Mouse (Mus musculus) MEL (cell line): ENCODE data around the gene Wfs1. TPM values are rescaled to one million over a fixed set of nuclear protein-coding genes. Genes with fewer than 3 reads are reported as not detected.

Source experiments
- DNase-seq: peaks from one replicate; pipeline ENCODE4 v3.0.0; 2011; ENCODE audit warnings: low read depth, low spot score
- H3K27ac ChIP-seq: 2 replicates; pipeline ENCODE4 v1.5.1; 2012; ENCODE audit warnings: low read depth, mild to moderate bottlenecking, control low read depth, low read length, moderate library complexity; ENCODE audit not compliant: control insufficient read depth
- H3K27me3 ChIP-seq, 2 experiments: fragments of 150-350 bp in 1 of 2; sonication (generic) in 1 of 2; 2 replicates each; pipeline ENCODE4 v1.6.1; 2012; ENCODE audit warnings: low read length in 2 of 2, mild to moderate bottlenecking in 2 of 2, improper control_type of control experiment in 1 of 2, moderate library complexity in 1 of 2; ENCODE audit not compliant: insufficient read depth in 2 of 2, control insufficient read depth in 1 of 2
- H3K36me3 ChIP-seq, 2 experiments: 2 replicates each; pipeline ENCODE4 v1.6.1; 2012 to 2014; ENCODE audit warnings: low read length in 2 of 2, improper control_type of control experiment in 1 of 2, inconsistent platforms in 1 of 2, mild to moderate bottlenecking in 1 of 2; ENCODE audit not compliant: insufficient read depth in 2 of 2, control insufficient read depth in 1 of 2
- H3K4me1 ChIP-seq, 2 experiments: fragments of 150-350 bp in 1 of 2; sonication (generic) in 1 of 2; 2 replicates each; pipeline ENCODE4 v1.6.1; 2012; ENCODE audit warnings: low read length in 2 of 2, improper control_type of control experiment in 1 of 2, mild to moderate bottlenecking in 1 of 2; ENCODE audit not compliant: insufficient read depth in 2 of 2, control insufficient read depth in 1 of 2
- H3K4me3 ChIP-seq, 2 experiments: fragments of 150-350 bp in 1 of 2; sonication (generic) in 1 of 2; 2 replicates each; pipeline ENCODE4 v1.5.1; 2012; ENCODE audit warnings: low read depth in 2 of 2, low read length in 2 of 2, mild to moderate bottlenecking in 2 of 2, moderate library complexity in 2 of 2, control low read depth in 1 of 2, improper control_type of control experiment in 1 of 2; ENCODE audit not compliant: control insufficient read depth in 1 of 2, insufficient read depth in 1 of 2
- H3K79me2 ChIP-seq: 2 replicates; pipeline ENCODE4 v1.6.1; 2012; ENCODE audit warnings: mild to moderate bottlenecking, low read length, moderate library complexity; ENCODE audit not compliant: control insufficient read depth, poor library complexity, insufficient read depth
- H3K9ac ChIP-seq: 2 replicates; pipeline ENCODE4 v1.6.1; 2012; ENCODE audit warnings: low read depth, mild to moderate bottlenecking, control low read depth, low read length, moderate library complexity; ENCODE audit not compliant: control insufficient read depth, poor library complexity, severe bottlenecking
- H3K9me3 ChIP-seq: fragments of 150-350 bp; sonication (generic); replicated peaks from 2 replicates; pipeline ENCODE4 v1.6.1; 2012; ENCODE audit warnings: mild to moderate bottlenecking, low read length, improper control_type of control experiment, moderate library complexity; ENCODE audit not compliant: insufficient read depth
- BHLHE40 ChIP-seq: IDR thresholded peaks from 2 replicates; pipeline ENCODE4 v1.6.1; 2012; ENCODE audit warnings: low read depth, mild to moderate bottlenecking, inconsistent platforms, low read length, improper control_type of control experiment, borderline replicate concordance
- CTCF ChIP-seq, 3 experiments: IDR thresholded peaks in 2 of 3; conservative IDR thresholded peaks in 1 of 3; 2 replicates each; pipeline ENCODE4 v1.5.1; 2011 to 2012; ENCODE audit warnings: low read length in 3 of 3, low read depth in 2 of 3, mild to moderate bottlenecking in 2 of 3, improper control_type of control experiment in 1 of 3, inconsistent platforms in 1 of 3, mixed read lengths in 1 of 3, moderate library complexity in 1 of 3; ENCODE audit not compliant: control insufficient read depth in 1 of 3, insufficient read depth in 1 of 3, poor library complexity in 1 of 3, severe bottlenecking in 1 of 3
- ELF1 ChIP-seq: IDR thresholded peaks from 2 replicates; pipeline ENCODE4 v1.6.1; 2014; ENCODE audit warnings: low read depth, mild to moderate bottlenecking, inconsistent platforms, low read length, improper control_type of control experiment, moderate library complexity
- EP300 ChIP-seq, 2 experiments: IDR thresholded peaks; 2 replicates each; pipeline ENCODE4 v1.6.1; 2011; ENCODE audit warnings: improper control_type of control experiment in 2 of 2, low read length in 2 of 2, low read depth in 1 of 2, mild to moderate bottlenecking in 1 of 2
- ETS1 ChIP-seq: IDR thresholded peaks from 2 replicates; pipeline ENCODE4 v1.6.1; 2012; ENCODE audit warnings: low read depth, mild to moderate bottlenecking, inconsistent platforms, low read length, improper control_type of control experiment, moderate library complexity
- GABPA ChIP-seq: IDR thresholded peaks from 2 replicates; pipeline ENCODE4 v1.6.1; 2012; ENCODE audit warnings: low read depth, mild to moderate bottlenecking, inconsistent platforms, low read length, improper control_type of control experiment, moderate library complexity
- GATA1 ChIP-seq: IDR thresholded peaks from 2 replicates; pipeline ENCODE4 v1.6.1; 2011; ENCODE audit warnings: low read depth, low read length, improper control_type of control experiment
- MAFK ChIP-seq: IDR thresholded peaks from 2 replicates; pipeline ENCODE4 v1.6.1; 2011; ENCODE audit warnings: low read depth, mild to moderate bottlenecking, low read length, improper control_type of control experiment, borderline replicate concordance
- MAX ChIP-seq: IDR thresholded peaks from 2 replicates; pipeline ENCODE4 v1.6.1; 2011; ENCODE audit warnings: low read length, improper control_type of control experiment
- MAZ ChIP-seq: IDR thresholded peaks from 2 replicates; pipeline ENCODE4 v1.6.1; 2012; ENCODE audit warnings: low read depth, mild to moderate bottlenecking, inconsistent platforms, low read length, improper control_type of control experiment
- MEF2A ChIP-seq: IDR thresholded peaks from 2 replicates; pipeline ENCODE4 v1.6.1; 2014; ENCODE audit warnings: low read depth, mild to moderate bottlenecking, inconsistent platforms, low read length, improper control_type of control experiment; ENCODE audit not compliant: poor library complexity, insufficient replicate concordance, severe bottlenecking; ENCODE audit errors: extremely low read depth
- MXI1 ChIP-seq: IDR thresholded peaks from 2 replicates; pipeline ENCODE4 v1.6.1; 2011; ENCODE audit warnings: mild to moderate bottlenecking, low read depth, low read length, improper control_type of control experiment
- MYB ChIP-seq: IDR thresholded peaks from 2 replicates; pipeline ENCODE4 v1.6.1; 2011; ENCODE audit warnings: mild to moderate bottlenecking, low read depth, low read length, improper control_type of control experiment
- NELFE ChIP-seq: IDR thresholded peaks from 2 replicates; pipeline ENCODE4 v1.6.1; 2011; ENCODE audit warnings: low read depth, low read length, improper control_type of control experiment
- NRF1 ChIP-seq: IDR thresholded peaks from 2 replicates; pipeline ENCODE4 v1.6.1; 2014; ENCODE audit warnings: low read depth, mild to moderate bottlenecking, inconsistent platforms, low read length, improper control_type of control experiment, moderate library complexity; ENCODE audit not compliant: poor library complexity, insufficient read depth, severe bottlenecking
- POLR2A ChIP-seq, 2 experiments: IDR thresholded peaks; 2 replicates each; pipeline ENCODE4 v1.6.1; 2011 to 2012; ENCODE audit warnings: low read length in 2 of 2, mild to moderate bottlenecking in 2 of 2, control low read depth in 1 of 2, improper control_type of control experiment in 1 of 2, low read depth in 1 of 2, moderate library complexity in 1 of 2; ENCODE audit not compliant: control insufficient read depth in 1 of 2, insufficient read depth in 1 of 2, poor library complexity in 1 of 2
- POLR2AphosphoS2 ChIP-seq: IDR thresholded peaks from 2 replicates; pipeline ENCODE4 v1.6.1; 2011; ENCODE audit warnings: low read length, improper control_type of control experiment
- POLR2AphosphoS5 ChIP-seq: IDR thresholded peaks from 2 replicates; pipeline ENCODE4 v1.6.1; 2012; ENCODE audit warnings: low read depth, borderline replicate concordance, mild to moderate bottlenecking, inconsistent platforms, low read length, moderate library complexity, mixed read lengths
- SMC3 ChIP-seq: IDR thresholded peaks from 2 replicates; pipeline ENCODE4 v1.6.1; 2011; ENCODE audit warnings: low read depth, low read length, improper control_type of control experiment
- TCF12 ChIP-seq: IDR thresholded peaks from 2 replicates; pipeline ENCODE4 v1.6.1; 2014; ENCODE audit warnings: low read depth, mild to moderate bottlenecking, inconsistent platforms, low read length, improper control_type of control experiment, moderate library complexity
- UBTF ChIP-seq: IDR thresholded peaks from 2 replicates; pipeline ENCODE4 v1.6.1; 2012; ENCODE audit warnings: low read depth, mild to moderate bottlenecking, inconsistent platforms, low read length, improper control_type of control experiment, moderate library complexity, borderline replicate concordance; ENCODE audit not compliant: insufficient read depth
- USF1 ChIP-seq: IDR thresholded peaks from 2 replicates; pipeline ENCODE4 v1.6.1; 2014; ENCODE audit warnings: low read depth, mild to moderate bottlenecking, inconsistent platforms, low read length, improper control_type of control experiment, moderate library complexity
- ZC3H11A ChIP-seq: IDR thresholded peaks from 2 replicates; pipeline ENCODE4 v1.6.1; 2012; ENCODE audit warnings: low read depth, mild to moderate bottlenecking, inconsistent platforms, low read length, improper control_type of control experiment
- ZNF384 ChIP-seq: IDR thresholded peaks from 2 replicates; pipeline ENCODE4 v1.6.1; 2012; ENCODE audit warnings: low read depth, mild to moderate bottlenecking, inconsistent platforms, low read length, improper control_type of control experiment
- polyA plus RNA-seq, 2 experiments: library from polyadenylated mRNA; stranded (reverse) in 1 of 2; unstranded in 1 of 2; fragments of >175 nt in 1 of 2; fragments of >200 nt in 1 of 2; gene quantifications; 2 replicates each; pipeline versions ENCODE4 v1.2.1 to v1.2.4; 2012; ENCODE audit warnings: low replicate concordance in 2 of 2, low read depth in 1 of 2; ENCODE audit not compliant: insufficient read length in 2 of 2, insufficient read depth in 1 of 2, missing spikeins in 1 of 2
- total RNA-seq: library from RNA; depleted of rRNA; stranded (reverse); fragments of 300-350 nt; gene quantifications from 2 replicates; pipeline ENCODE4 v1.2.3, GENCODE M21; 2012

Gene Wfs1
- total and polyA plus RNA-seq, 3 experiments: not detected

DNA sequence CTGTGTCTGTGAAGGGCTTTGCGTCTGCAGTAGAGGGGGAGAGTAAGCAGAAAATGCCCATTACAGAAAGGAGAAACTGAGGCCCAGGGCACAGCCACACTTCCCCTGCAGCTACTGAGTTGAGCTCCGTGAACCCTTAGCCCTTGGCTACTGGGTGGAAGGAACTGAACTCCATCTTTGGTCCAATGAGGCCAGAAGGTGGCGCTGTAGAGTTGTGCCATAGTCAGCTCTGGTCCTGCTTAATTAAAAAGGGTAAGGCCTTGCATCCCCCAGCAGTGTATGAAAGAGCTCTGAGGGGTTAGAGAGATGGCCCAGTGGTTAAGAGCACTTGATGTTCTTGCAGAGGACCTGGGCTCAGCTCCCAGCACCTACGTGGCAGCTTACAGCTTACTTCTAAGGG lies 60.3 kb downstream of the Wfs1 start:
- no peak for DNase-seq

DNA sequence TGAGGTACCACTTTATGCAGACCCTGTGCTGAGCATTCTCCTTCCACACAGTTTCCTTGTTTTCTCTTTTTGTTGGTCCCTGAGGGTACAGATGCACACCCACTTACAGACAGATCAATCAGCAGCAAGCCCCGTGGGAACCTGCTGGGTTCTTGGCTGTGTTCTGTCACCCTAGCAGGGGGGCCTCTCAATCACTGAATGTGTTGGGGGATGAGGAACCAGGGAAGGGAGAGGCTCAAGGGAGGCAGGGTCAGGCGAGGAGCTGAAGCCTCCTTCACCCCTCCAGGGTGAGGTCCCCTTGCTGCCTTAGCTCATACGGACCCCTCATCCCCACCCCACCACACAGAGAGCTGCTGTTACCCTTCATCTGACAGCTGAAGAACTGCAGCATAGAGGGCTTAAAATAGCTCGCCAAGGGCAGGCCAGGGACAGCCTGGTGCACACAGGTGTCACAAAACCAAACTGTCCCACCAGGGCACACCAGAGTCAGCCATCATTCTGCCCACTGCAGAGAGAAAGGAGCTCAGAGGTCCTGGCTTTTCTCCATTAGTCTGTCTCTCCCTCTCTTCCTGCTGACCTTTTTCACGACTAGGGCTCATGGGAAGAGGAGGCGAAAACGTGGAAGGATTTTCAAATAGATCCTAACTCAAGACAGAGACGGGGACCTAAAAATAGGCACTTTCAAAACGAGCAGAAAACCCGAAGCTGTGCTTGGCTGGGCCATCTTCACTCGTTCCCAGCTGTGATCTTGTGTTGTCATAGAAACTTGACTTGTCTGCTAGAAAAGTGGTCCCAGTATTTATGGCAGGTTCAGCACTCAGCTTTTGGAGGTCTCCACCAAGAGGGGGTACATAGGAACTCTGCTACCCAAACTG lies 64.9 kb downstream of the Wfs1 start:
- H3K27ac ChIP-seq: no peak overlapping the region
- H3K36me3 ChIP-seq: no peaks in the 10 kb centered on the region
- no peaks in the 10 kb centered on the region for H3K79me2 ChIP-seq
- H3K9me3 ChIP-seq: no peaks in the 10 kb centered on the region
- no peaks in the 10 kb centered on the region for H3K4me1 ChIP-seq
- no peak for DNase-seq
- H3K4me3 ChIP-seq: no peak overlapping the region
- no peak overlapping the region for H3K9ac ChIP-seq
- no peaks in the 10 kb centered on the region for H3K27me3 ChIP-seq
- TF ChIP-seq MXI1 (no peak), BHLHE40 (no peak), MAFK (no peak), POLR2A (IDR thresholded peaks at IDR 0.05; ENCODE audit: control insufficient read depth in 1 of 2, insufficient read depth in 1 of 2, low read depth in 1 of 2, low read length in 2 of 2, poor library complexity in 1 of 2) (no peak), MYB (no peak), GABPA (no peak), TCF12 (no peak), USF1 (no peak), NELFE (no peak)

More for the DNA sequence above, 60.3 kb downstream of the Wfs1 start:
- Histone ChIP-seq H3K36me3 (no peaks in the 10 kb centered on the region), H3K4me1 (no peaks in the 10 kb centered on the region), H3K27me3 (no peaks in the 10 kb centered on the region), H3K27ac (no peak overlapping the region), H3K9ac (no peak overlapping the region), H3K9me3 (no peaks in the 10 kb centered on the region), H3K79me2 (no peaks in the 10 kb centered on the region), H3K4me3 (no peak overlapping the region)
- TF ChIP-seq CTCF (IDR thresholded peaks at IDR 0.05 in 2 of 3, conservative IDR thresholded peaks at IDR 0.05 in 1 of 3; ENCODE audit: control insufficient read depth in 1 of 3, insufficient read depth in 1 of 3, low read depth in 2 of 3, low read length in 3 of 3, poor library complexity in 1 of 3, severe bottlenecking in 1 of 3) (peak in 2 of 3 experiments; percentile 18; a peak in 3 of 6 replicates), GATA1 (no peak), MEF2A (no peak)

DNA sequence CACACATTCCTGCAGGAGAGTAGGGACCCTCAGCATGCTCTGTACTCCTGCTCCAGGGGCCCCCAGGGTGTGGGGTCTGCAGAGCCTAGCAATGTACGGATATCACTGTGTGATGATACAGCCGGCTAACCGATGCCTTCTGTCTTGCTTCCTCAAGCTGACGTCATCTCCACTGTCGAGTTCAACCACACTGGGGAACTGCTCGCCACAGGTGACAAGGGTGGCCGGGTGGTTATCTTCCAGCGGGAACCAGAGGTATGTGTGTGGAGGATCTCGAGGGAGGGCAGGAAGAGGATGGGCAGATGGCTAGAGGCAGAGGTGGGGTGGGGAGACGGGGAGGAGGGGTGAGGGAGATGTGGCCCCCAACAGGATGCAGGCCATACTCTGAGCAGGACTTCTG lies 66.2 kb downstream of the Wfs1 start:
- Histone ChIP-seq H3K36me3 (no peaks in the 10 kb centered on the region), H3K4me1 (no peaks in the 10 kb centered on the region), H3K9ac (no peak overlapping the region), H3K4me3 (no peak overlapping the region), H3K27ac (no peak overlapping the region), H3K27me3 (no peaks in the 10 kb centered on the region), H3K9me3 (no peaks in the 10 kb centered on the region), H3K79me2 (no peaks in the 10 kb centered on the region)
- DNase-seq: no peak
- TF ChIP-seq NELFE: no peak
- TF ChIP-seq MYB: no peak
- no peak for TF ChIP-seq MAX
- no peak for TF ChIP-seq POLR2AphosphoS2
- TF ChIP-seq MEF2A: no peak
- TF ChIP-seq ELF1: no peak
- TF ChIP-seq EP300 (IDR thresholded peaks at IDR 0.05; ENCODE audit: low read depth in 1 of 2, low read length in 2 of 2): no peak
- no peak for TF ChIP-seq NRF1
- no peak for TF ChIP-seq GATA1
- TF ChIP-seq ZC3H11A: no peak
- TF ChIP-seq UBTF: no peak
- TF ChIP-seq ZNF384: no peak
- no peak for TF ChIP-seq MAZ
- no peak for TF ChIP-seq ETS1
- TF ChIP-seq SMC3: no peak
- no peak for TF ChIP-seq POLR2AphosphoS5
- TF ChIP-seq GABPA: no peak
